Mouse (Mus musculus) gastrocnemius, adult 18-20 months (tissue): ENCODE data around the gene Ugt1a9. TPM values are rescaled to one million over a fixed set of nuclear protein-coding genes. Genes with fewer than 3 reads are reported as not detected.

Source experiments
- DNase-seq: peaks from one replicate; pipeline ENCODE4 v3.0.0; 2021; ENCODE audit warnings: low spot score
- total RNA-seq, 2 experiments: library from RNA; stranded (reverse); gene quantifications; 2 replicates each; pipeline ENCODE4 v1.2.3; 2021

Ugt1a9 gene
- total RNA-seq, 2 experiments from 2014 or later: 0.14 TPM; not detected in 1

DNA sequence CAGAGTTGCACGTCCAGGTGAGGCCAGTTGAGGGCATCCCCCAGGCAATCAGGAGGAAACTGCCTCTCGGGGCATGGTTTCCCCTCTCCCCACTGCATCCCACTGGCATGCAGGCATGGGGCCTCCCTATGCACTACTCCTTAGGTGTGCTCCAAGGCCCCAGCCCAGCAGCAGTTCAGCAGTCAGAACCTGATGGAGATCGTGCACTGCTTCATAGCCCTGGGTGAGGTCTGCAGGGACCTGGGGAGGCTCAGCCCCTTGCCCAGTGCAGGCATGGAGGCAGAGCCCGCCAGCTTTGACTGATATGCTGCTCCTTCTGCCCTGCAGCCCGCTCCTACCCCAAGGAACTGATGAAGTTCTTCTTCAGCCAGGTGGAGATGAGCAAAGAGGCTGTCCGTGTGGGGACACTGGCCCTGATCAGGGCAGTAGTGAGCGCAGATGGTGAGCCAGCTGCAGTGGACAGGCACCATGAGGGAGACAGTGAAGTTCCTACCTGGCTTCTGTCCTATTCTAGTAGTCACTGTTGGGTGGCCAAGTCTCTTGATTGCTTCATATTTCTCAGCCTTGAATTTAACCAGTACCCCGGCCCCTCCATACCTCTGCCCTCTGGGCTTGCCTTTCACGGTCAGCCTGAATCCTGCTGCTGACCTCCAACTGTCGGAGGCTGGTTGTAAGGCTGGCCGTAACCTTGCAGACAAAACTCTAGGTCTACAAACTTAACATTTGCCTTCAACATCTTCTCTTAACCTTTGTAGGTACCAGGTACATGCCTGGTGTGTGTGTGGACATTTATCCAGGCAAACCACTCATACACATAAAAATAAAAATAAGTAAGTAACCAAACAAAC is 164.7 kb downstream of the Ugt1a9 start:
- DNase-seq: no peak

DNA sequence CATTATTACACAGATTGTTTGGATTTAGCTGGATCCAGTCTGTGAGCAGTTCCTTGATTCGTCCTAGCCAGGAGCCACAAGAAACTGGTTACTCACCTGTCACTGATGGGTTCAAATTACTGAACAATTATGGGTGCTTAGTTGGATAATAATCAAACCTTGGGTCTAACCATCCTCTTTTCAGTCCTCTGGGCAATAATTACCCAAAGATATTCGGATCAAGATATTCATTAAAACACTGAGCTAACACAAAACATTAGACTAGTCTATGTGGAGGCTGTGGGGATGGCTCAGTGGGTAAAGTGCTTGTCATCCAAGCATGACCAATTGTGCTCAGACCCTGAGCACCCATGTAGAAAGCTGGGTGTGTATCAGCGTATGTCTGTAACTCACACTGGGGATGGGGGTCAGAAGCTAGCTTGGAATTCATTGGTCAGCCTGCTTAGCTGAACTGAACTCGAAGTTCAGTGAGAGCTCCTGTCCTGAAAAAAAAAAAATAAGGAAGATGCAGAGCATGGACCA is 165.4 kb downstream of the Ugt1a9 start:
- DNase-seq: no peak

DNA sequence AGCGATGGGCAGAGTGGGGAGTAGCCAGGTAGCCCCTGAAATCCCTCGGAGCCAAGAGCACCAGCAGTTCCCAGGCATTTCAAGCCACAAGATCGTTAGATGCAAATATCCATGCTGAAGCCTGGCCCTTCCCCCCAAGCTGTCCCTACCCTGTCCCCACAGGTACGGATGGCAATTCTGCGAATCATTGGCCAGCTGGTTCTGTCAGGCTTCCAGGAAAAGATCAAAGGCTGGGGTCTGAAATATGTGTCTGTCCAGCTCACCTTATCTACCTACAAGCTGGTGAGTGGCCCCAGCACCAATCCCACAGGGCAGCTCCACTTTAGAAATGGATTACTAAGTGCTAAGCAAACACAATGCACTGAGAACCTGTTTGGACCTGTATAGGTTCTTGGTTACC is 166.7 kb downstream of the Ugt1a9 start:
- DNase-seq: no peak

DNA sequence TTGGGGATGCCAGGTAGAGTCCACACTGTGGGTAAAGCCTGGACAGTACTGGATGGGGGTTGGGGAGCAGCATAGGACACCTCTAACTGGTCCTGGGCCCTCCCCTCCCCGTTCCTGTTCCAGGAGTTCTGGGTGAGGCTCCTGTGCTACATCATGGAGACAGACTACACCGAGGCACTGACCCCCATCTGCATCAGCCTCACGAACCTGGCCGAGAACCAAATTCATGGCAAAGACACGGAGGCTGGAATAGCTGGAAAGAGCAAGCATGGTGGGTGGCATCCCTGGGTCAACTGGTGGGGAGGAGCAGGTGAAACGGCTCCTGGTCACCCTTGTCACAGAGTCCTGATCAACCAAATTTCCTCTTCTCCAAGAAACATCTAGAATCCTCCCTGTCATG is 168.2 kb downstream of the Ugt1a9 start:
- DNase-seq: no peak

DNA sequence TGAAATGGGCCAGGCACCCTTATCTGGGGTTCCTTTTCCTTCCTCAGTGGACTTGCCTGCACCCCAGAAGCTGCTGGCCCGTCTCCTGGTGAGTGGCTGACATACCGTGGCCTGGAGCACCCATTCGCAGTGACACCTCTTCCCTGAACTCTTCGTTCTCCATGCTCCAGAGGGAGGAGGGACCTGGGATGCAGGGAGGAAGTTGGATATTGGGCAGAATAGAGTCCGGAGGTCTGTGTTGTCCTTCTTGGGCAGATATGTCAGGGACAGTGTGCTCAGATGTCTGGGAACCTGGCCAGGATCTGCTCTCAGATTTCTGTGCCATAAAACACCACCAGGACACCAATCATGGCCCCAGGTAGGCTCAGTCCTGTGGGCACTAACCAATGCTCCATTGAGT is 169.5 kb downstream of the Ugt1a9 start:
- no peak for DNase-seq

DNA sequence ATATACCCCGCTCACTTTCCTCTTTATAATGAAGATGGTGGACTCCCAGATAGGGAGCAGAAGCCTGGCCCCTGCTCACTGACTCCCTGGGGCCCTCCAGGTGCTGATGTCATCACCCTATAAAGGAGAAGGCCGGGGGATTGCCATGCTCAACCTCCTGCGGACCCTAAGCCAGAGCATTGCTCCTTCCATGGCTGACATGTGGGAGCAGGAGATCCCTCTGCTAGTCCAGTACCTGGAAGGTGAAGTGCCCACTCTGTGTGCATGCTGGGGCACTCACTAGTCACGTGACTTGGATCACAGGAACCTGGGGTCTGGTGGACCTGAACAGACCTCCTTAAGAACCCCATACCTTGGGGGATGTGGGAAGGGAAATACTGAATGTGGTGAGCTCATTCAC is 170.0 kb downstream of the Ugt1a9 start:
- no peak for DNase-seq

DNA sequence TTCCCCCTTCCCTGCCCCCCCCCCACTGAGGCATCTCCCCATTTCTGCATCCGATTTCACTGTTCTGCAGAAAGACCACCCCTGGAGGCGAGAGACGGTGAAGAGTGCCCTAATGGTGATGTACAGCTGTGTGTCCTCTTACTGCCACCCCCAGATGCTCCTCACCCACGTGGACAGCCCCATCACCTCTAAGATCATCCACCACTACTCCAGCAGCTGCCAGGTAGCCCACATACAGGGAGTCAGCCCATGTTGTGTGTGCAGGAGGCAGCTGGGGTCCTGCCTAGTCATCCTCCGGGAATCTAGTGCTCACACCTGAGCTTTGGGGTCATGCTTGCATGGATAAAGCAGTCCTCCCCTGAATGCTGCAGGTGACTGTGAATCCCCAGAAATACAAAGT is 173.3 kb downstream of the Ugt1a9 start:
- no peak for DNase-seq

DNA sequence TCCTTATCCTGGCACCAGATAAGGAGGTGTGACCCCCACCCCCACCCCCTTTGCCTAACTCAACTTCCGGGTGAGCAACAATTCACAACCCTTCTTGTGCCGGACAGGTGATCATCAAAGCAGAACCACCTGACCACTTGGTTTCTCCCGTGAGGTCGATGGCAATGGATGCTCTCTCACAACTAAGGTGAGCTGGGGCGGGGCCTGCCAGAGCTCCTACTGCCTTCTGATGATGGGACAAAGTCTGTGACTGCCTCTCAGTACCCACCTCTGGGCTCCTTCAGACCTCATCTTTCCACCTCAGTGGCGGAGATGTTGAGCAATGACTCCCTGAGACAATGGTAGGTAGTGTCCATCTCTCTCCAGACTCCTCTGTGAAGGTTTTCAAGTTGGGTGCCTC is 175.3 kb downstream of the Ugt1a9 start:
- no peak for DNase-seq

DNA sequence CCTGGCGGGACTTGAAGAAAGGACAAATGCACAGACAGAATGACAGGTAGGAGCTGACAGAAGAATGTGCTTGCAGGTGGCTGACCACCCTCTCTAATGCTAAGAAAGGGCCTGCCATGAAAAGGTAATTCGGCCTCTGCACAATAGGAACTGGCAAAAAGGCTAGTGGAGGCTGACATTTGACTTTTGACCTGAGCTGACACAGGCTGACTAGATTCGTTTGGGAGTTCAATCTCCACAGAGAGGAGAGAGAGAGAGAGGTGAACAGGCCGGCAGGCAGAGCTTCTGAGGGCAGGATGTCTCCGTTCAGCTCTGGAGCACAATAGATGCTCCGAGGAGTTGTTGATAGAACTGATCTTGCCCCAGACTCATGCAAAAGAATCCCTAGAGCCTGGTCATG is 175.8 kb downstream of the Ugt1a9 start:
- no peak for DNase-seq

DNA sequence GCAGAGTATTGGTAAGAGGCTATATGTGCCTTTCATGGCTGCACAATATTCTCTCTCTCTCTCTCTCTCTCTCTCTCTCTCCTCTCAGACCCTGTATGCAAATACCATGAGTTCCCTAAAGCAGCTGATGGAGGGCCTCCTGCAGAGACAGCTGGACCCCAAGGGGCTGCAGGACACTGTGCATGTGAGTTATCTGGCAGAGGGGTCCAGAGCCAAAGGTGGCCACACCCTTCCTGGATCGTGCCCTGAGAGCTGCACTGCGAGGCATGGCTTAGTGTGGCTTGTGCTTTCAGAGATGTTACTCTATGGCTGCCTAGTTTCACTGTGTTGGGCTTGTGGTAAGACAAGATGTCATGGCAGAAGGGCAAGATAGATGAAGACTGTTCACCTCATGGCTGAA is 177.1 kb downstream of the Ugt1a9 start:
- no peak for DNase-seq

DNA sequence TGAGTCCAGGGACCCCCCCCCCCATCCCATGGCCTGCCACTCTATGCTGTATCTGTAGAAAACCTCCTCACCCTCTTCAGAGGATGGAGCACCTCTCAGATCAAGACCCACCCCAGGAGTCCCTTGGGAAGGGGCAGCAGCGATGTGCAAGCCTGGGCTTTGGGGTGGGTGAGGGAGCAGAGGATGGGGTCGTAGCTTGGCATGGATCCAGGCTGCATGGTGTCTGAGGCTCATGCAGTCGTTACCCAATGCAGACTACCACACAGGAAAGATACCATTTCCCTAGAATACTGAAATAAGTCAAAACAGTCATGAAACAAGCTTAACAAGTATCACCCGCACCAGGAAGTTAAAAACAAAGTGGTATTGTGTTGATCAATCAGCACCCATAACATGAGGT is 178.1 kb downstream of the Ugt1a9 start:
- DNase-seq: no peak

DNA sequence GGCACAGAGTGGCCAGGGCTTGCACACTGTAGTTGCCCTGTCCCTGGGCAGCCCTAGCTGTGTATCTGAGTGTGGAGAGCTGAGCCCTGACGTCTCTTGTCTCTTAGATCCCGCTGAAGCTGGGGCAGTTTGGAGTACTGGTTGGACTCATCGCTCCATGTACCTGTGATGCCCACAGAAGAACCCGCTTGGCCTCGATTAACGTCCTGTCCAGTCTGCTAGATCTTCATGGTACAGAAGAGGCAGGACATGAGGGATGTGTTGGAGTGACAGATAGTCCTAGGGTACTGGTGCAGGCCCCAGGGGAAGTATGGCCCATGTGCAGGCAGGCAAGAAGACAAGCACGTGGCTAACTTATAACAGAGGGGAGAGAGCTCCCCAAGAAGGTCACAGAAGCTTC is 179.0 kb downstream of the Ugt1a9 start:
- no peak for DNase-seq

DNA sequence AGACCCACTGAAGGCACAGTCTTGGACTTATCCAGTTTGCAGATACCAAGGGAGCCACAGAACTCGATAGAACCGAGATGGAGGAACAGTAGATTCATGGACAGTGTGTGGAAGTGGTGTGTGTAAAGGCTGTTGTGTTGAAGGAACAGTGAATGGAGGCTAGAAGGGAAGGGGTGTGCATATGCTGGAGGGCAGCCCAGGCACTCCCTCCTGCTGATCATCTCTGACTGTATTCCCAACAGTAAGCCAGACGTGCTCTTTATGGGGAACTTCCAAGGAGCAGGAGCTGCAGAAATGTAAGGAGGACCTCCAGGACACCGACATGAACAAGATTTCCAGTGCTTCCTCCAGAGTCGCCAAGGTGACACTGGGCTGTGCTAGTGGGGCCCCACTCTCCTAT is 179.4 kb downstream of the Ugt1a9 start:
- no peak for DNase-seq

DNA sequence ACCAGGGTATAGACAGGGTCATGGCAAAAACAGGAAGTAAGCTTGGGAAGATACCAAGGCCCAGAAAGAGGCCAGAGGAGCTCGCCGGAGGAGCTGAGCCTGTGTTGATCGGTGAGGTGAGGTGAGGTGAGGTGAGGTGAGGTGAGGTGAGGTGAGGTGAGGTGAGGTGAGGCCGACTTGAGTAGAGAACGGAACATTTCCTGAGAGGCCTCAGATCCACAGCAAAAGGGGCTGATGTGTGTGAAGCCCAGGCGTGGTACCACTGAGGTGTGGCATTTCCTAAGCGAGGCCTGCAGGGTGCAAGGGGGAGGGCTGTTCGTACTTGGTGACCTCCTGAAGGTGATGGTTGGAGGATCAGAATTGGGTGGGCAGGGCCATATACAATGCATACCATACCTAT is 182.5 kb downstream of the Ugt1a9 start:
- no peak for DNase-seq

DNA sequence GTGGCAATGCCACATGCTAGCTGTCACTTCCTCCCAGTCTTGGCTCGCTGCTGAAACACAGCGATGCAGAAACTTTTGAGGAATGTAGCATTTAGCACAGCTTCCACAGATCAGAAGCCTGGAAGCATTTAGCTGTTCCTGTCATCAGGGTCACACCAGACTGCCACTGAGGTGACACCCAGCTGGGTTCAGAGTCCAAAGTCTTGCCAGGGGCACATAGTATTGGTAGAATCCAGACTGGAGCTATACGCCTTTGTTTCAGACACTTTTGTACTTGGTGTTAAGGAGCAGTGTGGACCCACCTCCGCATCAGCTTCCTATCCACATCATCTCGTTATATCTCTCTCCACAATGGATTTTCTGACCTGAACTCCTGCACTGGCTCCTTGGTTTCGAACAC is 182.9 kb downstream of the Ugt1a9 start:
- no peak for DNase-seq

DNA sequence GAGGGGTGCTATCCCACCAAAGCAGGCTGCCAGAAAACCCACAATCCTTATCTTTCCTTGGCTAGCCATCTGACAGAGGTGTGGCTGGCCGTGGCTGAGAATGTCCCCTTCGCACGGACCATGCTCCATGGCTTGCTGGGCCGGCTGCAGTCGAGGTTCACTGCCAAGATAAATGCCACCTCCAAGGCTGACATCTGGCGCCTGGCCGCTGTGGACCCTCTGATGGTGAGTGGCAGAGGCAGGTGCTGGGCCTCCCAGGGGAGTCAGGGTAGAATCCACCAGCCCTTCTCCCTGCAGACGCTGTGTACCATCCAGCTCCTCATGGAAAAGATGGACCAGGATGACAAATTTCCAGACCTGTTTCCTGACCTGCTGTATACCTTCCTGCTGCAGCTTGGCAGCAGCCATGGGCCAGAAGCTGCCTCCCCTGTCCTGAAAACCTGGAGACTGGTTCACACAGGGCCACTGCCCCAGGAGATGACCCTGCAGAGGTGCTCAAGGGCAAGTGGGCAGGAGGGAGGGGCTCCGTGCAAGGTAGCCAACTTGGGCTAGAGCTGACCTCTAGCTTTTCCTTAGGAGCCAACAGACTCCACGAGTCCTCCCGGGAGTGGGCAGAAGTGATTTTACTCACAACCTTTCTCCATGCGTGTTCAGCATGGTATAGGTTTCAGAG is 184.3 kb downstream of the Ugt1a9 start:
- no peak for DNase-seq

DNA sequence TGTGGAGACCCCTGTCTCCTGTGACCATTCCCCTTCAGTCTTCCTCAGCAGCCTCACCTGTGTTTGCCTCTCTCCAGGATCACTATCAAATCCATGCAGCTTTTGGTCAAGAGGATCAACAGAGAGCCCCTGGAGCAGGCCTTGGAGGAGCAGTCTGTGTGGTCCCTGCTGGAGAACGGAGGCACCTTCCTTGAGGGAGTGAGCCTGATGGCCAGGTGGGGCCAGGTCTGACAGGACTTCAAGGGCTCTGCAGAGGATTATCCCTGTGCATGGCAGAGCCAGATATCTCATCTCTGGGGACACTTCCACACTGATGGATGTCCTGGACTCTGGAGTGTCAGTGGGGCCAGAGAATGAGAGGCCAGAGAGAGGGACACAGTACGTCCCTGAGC is 184.9 kb downstream of the Ugt1a9 start:
- no peak for DNase-seq

DNA sequence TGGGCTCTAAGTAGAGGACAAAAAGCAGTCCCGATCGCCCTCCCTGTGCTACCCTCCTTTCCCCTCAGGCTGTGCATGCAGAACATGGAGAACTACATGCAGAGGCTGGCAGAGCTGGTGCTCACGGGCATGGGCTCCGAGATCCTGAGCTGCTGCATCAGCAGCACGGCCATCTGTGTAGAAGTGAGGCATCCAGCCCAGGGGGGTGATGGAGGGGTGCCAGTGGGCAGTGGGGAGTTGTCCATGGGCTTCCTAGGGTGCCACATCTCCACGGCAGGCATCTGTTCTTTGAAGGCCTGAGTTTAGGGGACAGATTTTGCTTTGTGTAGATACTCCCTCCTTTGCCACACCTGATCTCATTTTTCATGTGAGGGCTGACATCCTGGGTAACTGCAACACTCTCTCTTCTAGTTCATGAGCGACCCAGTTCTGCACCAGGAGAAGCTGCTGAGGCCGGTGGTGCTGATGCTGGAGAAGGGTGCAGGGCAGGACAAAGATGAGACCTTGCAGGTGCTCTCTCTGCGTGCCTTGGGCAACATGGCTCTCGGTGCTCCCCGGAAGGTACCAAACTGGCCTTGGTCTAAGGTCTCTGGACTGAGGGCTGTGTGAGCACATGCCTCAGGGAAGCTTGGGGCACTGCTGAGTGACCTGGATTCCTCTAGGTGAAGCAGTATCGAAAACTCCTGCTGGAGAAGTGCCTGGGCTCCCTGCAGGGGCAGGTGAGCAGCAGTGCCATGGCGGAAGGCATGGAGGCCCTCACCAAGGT is 185.6 kb downstream of the Ugt1a9 start:
- DNase-seq: no peak

DNA sequence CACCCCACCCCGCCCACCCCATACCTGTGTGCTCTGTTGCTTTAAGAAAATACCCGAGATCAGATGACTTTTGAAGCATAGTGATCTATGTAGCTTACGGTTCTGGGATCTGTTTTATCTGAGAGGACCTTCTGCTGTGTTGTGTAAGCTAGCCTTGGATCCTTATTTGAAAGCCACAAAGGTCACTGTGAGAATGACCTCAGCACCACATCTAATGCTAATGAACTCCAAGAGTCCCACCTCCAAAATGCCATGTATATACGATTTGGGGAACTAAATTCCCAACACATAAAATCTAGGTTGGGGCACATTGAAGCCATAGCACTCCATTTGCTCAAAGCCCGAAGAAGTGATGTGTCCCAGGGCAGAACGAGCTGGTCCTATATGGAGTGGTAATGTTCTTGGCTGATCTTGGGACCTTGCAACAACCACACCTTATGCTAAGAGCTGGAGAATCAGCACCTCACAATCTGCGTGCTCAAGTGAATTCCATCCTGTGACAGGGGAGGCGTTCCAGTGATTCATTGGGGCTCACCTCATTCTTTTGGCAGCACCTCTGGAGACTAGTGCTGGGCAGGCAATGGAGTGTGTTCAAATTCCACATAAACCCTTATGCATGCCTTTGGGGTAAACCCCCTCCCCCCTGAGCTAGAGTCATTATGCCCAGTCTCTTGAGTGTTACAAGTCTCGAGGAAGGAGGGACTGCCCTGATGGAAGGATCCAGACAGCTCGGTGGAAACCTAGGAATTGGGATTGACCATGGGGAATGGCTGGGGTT is 186.5 kb downstream of the Ugt1a9 start:
- DNase-seq: no peak

DNA sequence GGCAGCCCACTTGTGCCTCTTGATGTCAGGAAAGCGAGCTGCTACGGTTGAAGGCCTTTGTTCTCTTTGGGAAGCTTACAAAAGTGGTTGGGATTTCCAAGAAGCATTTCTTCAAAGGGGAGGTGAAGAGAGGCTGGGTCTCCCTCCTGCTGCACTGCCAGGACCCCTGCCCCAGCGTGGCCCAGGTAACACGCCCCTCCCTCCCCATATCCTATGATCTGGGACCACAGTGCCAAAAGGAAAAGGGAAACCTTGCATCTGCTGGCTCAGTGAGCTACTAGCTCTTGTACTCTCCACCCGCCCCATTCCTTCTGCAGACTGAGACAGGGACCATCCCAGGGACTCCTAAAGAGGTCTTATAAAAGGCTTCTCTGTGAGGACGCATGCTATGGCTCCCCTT is 187.1 kb downstream of the Ugt1a9 start:
- no peak for DNase-seq

DNA sequence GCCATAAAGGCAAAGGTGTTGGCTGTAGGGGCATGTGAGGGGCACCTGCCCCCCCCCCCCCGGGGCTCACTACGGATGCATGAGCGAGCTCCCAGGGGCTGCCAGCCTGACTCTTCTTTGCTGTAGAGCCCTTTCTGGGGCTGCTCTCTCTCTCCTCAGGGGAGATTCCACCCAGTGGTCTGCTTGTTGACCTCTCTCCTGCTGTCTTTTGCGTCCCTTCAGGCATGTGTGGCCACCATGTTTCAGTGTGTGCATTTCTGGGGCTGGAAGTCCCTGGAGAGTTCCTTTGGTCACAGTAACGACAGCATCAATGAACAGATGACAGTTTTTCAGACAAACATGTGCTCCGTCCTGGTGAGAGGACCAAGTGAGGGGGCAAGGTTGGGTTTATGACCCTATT is 187.8 kb downstream of the Ugt1a9 start:
- no peak for DNase-seq
